Mouse (Mus musculus) limb, embryonic 11.5 days (tissue): ENCODE results near the gene Rad9a. TPM values are rescaled to one million over a fixed set of nuclear protein-coding genes. Genes with fewer than 3 reads are reported as not detected.

Experiments
- ATAC-seq: fragments of 200-750 bp; cut with Nextera tagmentation; 2 replicates; pipeline ENCODE4 v1.8.0; 2017; ENCODE audit warnings: low read depth; ENCODE audit not compliant: insufficient number of reproducible peaks, low FRiP score, low TSS enrichment
- DNase-seq: peaks from one replicate; pipeline ENCODE4 v3.0.0-alpha.2; 2015; ENCODE audit warnings: low spot score
- H3K27ac ChIP-seq: fragments of 300-500 bp; sonication (generic); replicated peaks from 2 replicates; pipeline ENCODE4 v1.5.1; 2014; ENCODE audit warnings: low read depth, mild to moderate bottlenecking, low read length
- H3K27me3 ChIP-seq: fragments of 300-500 bp; sonication (generic); 2 replicates; pipeline ENCODE4 v1.6.1; 2014; ENCODE audit warnings: mild to moderate bottlenecking, low read length, mixed read lengths; ENCODE audit not compliant: control insufficient read depth, insufficient read depth
- H3K36me3 ChIP-seq: fragments of 300-500 bp; sonication (generic); 2 replicates; pipeline ENCODE4 v1.6.1; 2014; ENCODE audit warnings: mild to moderate bottlenecking, low read length, moderate library complexity, mixed read lengths; ENCODE audit not compliant: control insufficient read depth, insufficient read depth
- H3K4me1 ChIP-seq: fragments of 300-500 bp; sonication (generic); 2 replicates; pipeline ENCODE4 v1.6.1; 2014; ENCODE audit warnings: low read length, mixed read lengths; ENCODE audit not compliant: control insufficient read depth, insufficient read depth
- H3K4me2 ChIP-seq: fragments of 300-500 bp; sonication (generic); 2 replicates; pipeline ENCODE4 v1.6.1; 2014; ENCODE audit warnings: low read depth, mild to moderate bottlenecking, moderate library complexity; ENCODE audit not compliant: severe bottlenecking
- H3K4me3 ChIP-seq: fragments of 300-500 bp; sonication (generic); 2 replicates; pipeline ENCODE4 v1.5.1; 2014; ENCODE audit warnings: low read depth, low read length
- H3K9ac ChIP-seq: fragments of 300-500 bp; sonication (generic); 2 replicates; pipeline ENCODE4 v1.6.1; 2014; ENCODE audit warnings: mild to moderate bottlenecking, low read length
- H3K9me3 ChIP-seq: fragments of 300-500 bp; sonication (generic); 2 replicates; pipeline ENCODE4 v1.6.1; 2016; ENCODE audit warnings: low read length; ENCODE audit not compliant: control insufficient read depth
- WGBS: fragments of 180-500 bp; shearing (Covaris S2); extraction: QIAGEN DNeasy Blood & Tissue Kit; methylation state at CpG from one replicate; pipeline ENCODE4 v1.1.7; 2014; 5-methylcytosine and 5-hydroxymethylcytosine counted together
- polyA plus RNA-seq: library from polyadenylated mRNA; unstranded; fragments of >200 nt; fragmentation: Nextera tagmentation; extraction: Ambion mirVana; gene quantifications from 2 replicates; pipeline ENCODE4 v1.2.1, GENCODE M21; 2014

Rad9a gene
- polyA plus RNA-seq, 1 experiment from 2014 or later = 52.5 TPM

DNA sequence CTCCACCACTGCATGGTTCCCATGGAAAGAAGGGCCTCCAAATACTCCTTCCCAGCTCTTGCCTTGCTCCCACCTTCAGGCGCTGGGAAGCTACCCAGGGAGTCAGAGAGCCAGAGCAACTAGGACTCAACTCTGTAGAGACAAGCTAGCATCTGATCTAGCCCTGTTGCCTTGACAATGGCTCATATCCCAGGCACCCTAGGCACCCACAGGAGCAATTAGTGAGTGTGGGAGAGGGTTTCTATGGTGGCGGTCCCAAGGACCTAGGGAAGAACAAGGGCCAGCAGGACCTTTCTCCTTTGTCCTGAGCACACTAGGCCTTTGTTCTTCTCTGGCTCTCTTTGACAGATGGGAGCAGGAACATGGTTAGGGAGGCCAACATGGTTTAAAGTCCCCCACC, 17.8 kb downstream of the Rad9a start:
- H3K27me3 ChIP-seq = no peaks in the 10 kb centered on the region
- no peaks in the 10 kb centered on the region for H3K9me3 ChIP-seq
- DNase-seq (no peak), ATAC-seq (no peak)
- peaks cover 6% of the 10 kb centered on the region; the same call in 1 of the 2 replicates for H3K4me1 ChIP-seq
- H3K4me3 ChIP-seq = no peak overlapping the region
- no peaks in the 10 kb centered on the region for H3K36me3 ChIP-seq
- H3K9ac ChIP-seq = no peak overlapping the region
- H3K4me2 ChIP-seq = no peak overlapping the region
- 83% methylated on average over 2 of the region's 2 CpGs for WGBS
- no peak overlapping the region for H3K27ac ChIP-seq

DNA sequence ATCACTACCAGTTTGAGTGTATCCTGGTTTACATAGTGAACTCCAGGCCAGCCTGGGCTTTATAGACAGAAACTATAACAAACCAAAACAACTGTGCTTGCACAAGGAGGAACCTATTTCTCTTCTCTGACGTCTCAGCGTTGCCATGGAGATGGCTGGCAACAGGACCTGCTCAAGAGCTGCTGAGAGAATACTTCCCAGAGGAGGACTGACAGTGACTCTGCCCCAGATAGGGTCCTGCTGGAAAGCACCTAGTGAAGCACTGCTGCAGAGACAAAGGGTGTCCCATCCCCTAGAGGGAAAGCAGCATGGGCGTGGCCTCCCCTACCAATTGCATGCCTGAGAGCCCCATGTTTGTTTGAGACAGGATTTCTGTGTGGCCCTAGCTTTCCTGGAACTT, 19.6 kb downstream of the Rad9a start:
- no peak overlapping the region for H3K9ac ChIP-seq
- no peak overlapping the region for H3K4me2 ChIP-seq
- no peaks in the 10 kb centered on the region for H3K36me3 ChIP-seq
- H3K4me3 ChIP-seq = no peak overlapping the region
- DNase-seq = no peak
- no peak overlapping the region for H3K27ac ChIP-seq
- WGBS = 51% methylated on average over 3 of the region's 3 CpGs
- peaks cover 6% of the 10 kb centered on the region; the same call in 1 of the 2 replicates for H3K4me1 ChIP-seq
- no peaks in the 10 kb centered on the region for H3K27me3 ChIP-seq
- ATAC-seq = no peak
- no peaks in the 10 kb centered on the region for H3K9me3 ChIP-seq

DNA sequence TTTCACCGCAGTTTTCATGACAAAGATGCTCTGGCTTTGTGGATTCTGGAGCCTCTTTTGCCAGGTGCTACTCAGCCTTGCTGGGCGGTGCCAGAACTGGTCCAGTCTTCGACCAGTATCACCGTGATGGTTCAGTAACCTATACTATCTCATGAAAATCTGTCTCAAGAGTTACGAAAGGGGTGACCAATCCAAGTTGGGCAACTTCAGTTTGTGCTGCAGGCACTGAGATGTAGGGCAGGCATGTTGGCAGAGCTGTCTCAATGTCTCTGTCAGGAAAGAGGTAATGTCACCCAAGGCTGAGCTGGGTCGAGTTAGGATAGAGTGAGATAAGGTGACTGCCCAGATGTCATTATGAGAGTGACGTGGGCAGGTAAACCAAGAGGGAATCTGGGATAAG, 21.1 kb downstream of the Rad9a start:
- 90% methylated on average over 7 of the region's 7 CpGs for WGBS

DNA sequence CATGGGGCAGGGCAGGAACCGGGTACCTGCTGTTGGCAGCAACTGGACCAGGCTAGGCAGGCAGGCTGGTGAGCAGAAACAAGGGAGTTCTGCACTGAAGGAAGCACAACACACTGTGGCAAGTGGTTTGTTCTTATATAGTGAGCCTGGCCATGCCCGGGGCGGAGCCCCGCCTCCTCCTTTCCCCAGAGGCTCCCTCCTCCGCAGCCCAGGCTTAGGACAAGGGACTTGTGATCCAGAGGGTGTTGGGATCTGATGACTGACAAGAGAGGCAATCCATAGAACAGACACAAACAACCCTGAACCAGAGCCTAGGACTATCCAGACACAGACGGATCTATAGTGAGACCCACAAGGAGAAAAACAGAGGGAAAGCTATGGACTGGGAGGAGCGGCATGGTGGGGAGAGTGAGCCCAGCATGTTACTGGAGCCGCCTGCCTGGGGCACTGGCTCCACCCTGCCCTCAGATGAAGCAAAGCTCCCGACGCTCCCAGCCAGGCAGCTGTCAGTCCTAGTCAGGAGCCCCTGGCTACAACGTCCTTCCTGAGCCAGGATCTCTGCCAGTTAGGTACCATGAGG, 26.0 kb downstream of the Rad9a start, which contains the start of gene Carns1:
Carns1 (minus strand) TSS at position 112 of the 580 bp plus-strand sequence.
- Histone ChIP-seq H3K9me3 (no peaks in the 10 kb centered on the region), H3K36me3 (no peaks in the 10 kb centered on the region; the same call in 1 of the 2 replicates), H3K4me1 (peaks cover 10% of the 10 kb centered on the region), H3K27me3 (no peaks in the 10 kb centered on the region), H3K27ac (no peak within 1 kb of the TSS), H3K4me2 (peak within 1 kb of the TSS; percentile 38; the same call in 1 of the 2 replicates), H3K4me3 (no peak within 1 kb of the TSS), H3K9ac (no peak within 1 kb of the TSS)
- DNase-seq (no peak), ATAC-seq (no peak)
- 4% methylated on average over 11 of the region's 11 CpGs for WGBS

More for the DNA sequence above, 21.1 kb downstream of the Rad9a start:
- no peaks in the 10 kb centered on the region for H3K36me3 ChIP-seq
- no peak overlapping the region for H3K4me3 ChIP-seq
- no peak overlapping the region for H3K4me2 ChIP-seq
- ATAC-seq (no peak), DNase-seq (no peak)
- H3K27me3 ChIP-seq = no peaks in the 10 kb centered on the region
- H3K27ac ChIP-seq = no peak overlapping the region
- peaks cover 8% of the 10 kb centered on the region; the same call in 1 of the 2 replicates for H3K4me1 ChIP-seq
- no peaks in the 10 kb centered on the region for H3K9me3 ChIP-seq
- no peak overlapping the region for H3K9ac ChIP-seq

DNA sequence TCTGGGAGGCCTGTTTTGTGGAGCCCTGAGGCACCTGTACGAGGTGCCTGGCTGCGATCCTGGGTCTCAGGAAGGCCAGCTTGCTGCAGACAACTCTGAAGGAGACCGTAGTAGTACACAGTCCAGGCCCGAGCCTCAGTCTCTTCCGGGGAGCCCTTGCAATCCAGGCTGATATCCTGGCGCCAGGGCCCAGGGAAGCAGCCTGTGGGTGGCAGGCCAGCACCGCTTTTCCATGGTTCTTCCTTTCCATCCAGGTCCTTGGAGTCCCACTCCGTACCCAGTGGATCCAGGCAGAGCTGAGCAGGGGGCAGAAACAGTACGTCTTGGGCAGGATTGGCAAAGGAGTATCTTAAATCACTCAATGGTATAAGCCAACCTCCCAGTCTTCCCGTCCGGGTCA, 28.5 kb downstream of the Rad9a start:
- Histone ChIP-seq H3K4me3 (no peak overlapping the region), H3K9ac (no peak overlapping the region), H3K4me2 (no peak overlapping the region), H3K27ac (no peak overlapping the region), H3K4me1 (peaks cover 15% of the 10 kb centered on the region), H3K27me3 (no peaks in the 10 kb centered on the region), H3K9me3 (no peaks in the 10 kb centered on the region), H3K36me3 (no peaks in the 10 kb centered on the region; the same call in 1 of the 2 replicates)
- ATAC-seq (no peak), DNase-seq (no peak)
- WGBS = 42% methylated on average over 11 of the region's 11 CpGs

DNA sequence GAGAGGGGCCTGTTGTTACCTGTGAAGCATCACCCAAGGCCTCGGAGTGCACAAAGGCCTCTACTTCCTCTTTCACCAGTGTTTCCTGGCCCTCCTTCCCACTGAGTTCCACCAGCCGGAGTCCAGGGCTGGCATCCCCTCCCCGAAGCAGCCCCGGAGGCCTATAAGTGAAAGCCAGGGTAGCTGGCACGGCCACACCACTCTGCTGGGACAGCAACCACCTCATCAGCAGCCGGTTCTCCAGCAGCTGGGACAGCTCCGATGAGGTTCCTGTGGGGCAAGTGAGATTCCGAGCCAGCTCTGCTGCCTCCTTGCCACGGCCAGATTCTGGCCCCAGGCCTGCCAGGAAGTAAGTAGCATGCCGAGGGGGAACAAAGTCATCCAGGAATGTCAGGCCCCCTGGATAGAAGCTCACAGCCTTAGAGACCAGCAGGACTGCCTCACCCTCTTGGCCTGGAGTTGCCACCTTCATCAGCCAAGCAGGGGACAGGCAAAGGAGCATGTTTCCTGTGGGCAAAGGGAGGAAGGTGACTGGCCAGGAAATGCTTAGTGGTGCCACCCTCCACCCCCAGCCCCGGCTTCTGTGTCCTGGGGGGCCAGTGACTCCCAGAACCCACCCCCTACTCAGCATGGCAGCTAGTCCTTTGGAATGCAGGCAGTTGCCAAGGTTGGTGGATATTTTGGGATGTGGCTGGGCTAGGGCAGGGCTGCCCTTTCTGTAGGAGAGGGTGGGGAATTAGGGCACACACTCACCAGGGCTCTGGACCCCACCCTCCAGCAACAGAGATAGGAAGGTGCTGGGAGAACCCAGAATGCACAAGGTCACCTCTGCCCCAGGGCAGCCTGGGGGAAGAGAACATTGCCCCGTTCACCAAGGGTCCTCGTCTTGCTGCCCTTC, 29.8 kb downstream of the Rad9a start:
- no peaks in the 10 kb centered on the region; the same call in 1 of the 2 replicates for H3K36me3 ChIP-seq
- H3K27me3 ChIP-seq = no peaks in the 10 kb centered on the region
- no peaks in the 10 kb centered on the region for H3K9me3 ChIP-seq
- 64% methylated on average over 13 of the region's 13 CpGs for WGBS
- peaks cover 15% of the 10 kb centered on the region for H3K4me1 ChIP-seq
- ATAC-seq = no peak
- no peak overlapping the region for H3K27ac ChIP-seq
- H3K4me3 ChIP-seq = no peak overlapping the region
- H3K4me2 ChIP-seq = no peak overlapping the region
- DNase-seq = no peak
- H3K9ac ChIP-seq = peak overlapping the region; percentile 12

DNA sequence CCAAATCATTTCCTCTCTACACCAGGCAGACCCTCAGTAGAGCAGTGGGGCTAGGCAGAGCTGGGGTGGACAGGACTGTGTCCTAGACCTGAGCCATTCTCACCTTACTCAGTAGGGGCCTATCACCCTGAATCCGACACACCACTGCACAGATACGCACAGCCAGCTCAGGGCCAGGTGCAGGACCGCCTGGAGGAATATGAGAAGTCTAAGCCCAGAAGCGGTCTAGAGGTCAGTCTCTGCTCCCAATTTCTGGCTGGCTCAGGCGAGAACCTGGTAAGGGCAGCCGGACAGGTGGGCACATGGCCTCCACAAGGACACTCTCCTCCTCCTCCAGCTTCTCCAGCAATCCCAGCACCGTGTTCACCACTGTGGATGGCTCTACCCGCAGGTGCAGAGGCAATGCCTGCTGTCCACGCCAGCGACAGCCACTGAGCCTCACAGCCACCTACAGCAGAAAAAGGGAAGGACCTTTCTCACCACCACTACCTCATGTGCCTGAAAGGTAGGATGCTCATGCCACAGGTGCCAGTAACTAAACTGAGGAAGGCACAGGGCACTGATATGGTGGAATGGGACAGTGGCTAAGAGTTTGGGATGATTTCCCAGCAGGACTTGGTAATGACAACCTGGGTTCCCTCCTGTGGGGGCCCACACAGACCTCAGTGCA, 30.6 kb downstream of the Rad9a start:
- H3K4me3 ChIP-seq = no peak overlapping the region
- no peaks in the 10 kb centered on the region for H3K9me3 ChIP-seq
- ATAC-seq = no peak
- H3K4me2 ChIP-seq = no peak overlapping the region
- H3K36me3 ChIP-seq = no peaks in the 10 kb centered on the region; the same call in 1 of the 2 replicates
- no peak overlapping the region for H3K27ac ChIP-seq
- H3K27me3 ChIP-seq = no peaks in the 10 kb centered on the region
- WGBS = 90% methylated on average over 10 of the region's 10 CpGs
- no peak for DNase-seq
- peak overlapping the region; percentile 83; the same call in 1 of the 2 replicates for H3K9ac ChIP-seq
- H3K4me1 ChIP-seq = peaks cover 14% of the 10 kb centered on the region

DNA sequence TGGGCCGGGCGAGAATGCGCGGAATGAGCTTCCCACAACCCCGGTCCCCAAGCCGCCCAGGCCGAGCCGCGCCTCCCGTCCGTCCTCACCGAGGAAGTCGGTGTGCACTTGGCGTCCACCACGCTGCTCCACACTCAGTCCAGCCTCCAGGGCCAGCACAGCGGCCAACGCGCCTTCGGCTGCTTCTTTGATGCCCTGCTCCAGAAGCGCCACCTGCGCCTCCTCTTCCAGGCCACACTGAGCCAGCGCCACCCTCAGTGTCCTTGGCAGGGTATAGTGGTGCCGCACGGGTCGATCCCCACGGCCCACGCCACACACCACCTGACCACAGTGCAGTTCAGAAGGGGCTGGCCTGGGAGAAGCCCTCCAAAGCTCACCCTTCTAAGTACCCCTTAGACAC, 31.7 kb downstream of the Rad9a start:
- DNase-seq (no peak), ATAC-seq (peak; percentile 46)
- H3K27ac ChIP-seq = peak overlapping the region; percentile 69
- H3K9ac ChIP-seq = peak overlapping the region; percentile 83
- WGBS = 10% methylated on average over 27 of the region's 27 CpGs
- H3K27me3 ChIP-seq = no peaks in the 10 kb centered on the region
- peak overlapping the region; percentile 41 for H3K4me3 ChIP-seq
- H3K36me3 ChIP-seq = no peaks in the 10 kb centered on the region; the same call in 1 of the 2 replicates
- peaks cover 5% of the 10 kb centered on the region for H3K4me1 ChIP-seq
- H3K4me2 ChIP-seq = peak overlapping the region; percentile 88
- no peaks in the 10 kb centered on the region for H3K9me3 ChIP-seq
